Mouse (Mus musculus) lung, embryonic 16.5 days (tissue): ENCODE data around the gene Kif7. TPM values are rescaled to one million over a fixed set of nuclear protein-coding genes. Genes with fewer than 3 reads are reported as not detected.
A peak's percentile ranks its signal among the peaks of the same experiment; 100 is the strongest.

Source experiments
- ATAC-seq: fragments of 200-750 bp; cut with Nextera tagmentation; 2 replicates; pipeline ENCODE4 v1.8.0; 2017; ENCODE audit warnings: low read depth, mild to moderate bottlenecking, moderate library complexity
- H3K27ac ChIP-seq: fragments of 300-500 bp; sonication (generic); 2 replicates; pipeline ENCODE4 v1.5.1; 2014; ENCODE audit warnings: mild to moderate bottlenecking, control low read depth, low read length
- H3K27me3 ChIP-seq: fragments of 300-500 bp; sonication (generic); 2 replicates; pipeline ENCODE4 v1.6.1; 2014; ENCODE audit warnings: low read depth, low read length, mixed read lengths; ENCODE audit not compliant: control insufficient read depth, insufficient read depth
- H3K36me3 ChIP-seq: fragments of 300-500 bp; sonication (generic); 2 replicates; pipeline ENCODE4 v1.6.1; 2014; ENCODE audit warnings: low read length; ENCODE audit not compliant: control insufficient read depth, insufficient read depth
- H3K4me1 ChIP-seq: fragments of 300-500 bp; sonication (generic); replicated peaks from 2 replicates; pipeline ENCODE4 v1.6.1; 2014; ENCODE audit warnings: low read length, mixed read lengths; ENCODE audit not compliant: control insufficient read depth, insufficient read depth
- H3K4me2 ChIP-seq: fragments of 300-500 bp; sonication (generic); 2 replicates; pipeline ENCODE4 v1.6.1; 2014; ENCODE audit warnings: low read depth, low read length, control low read depth
- H3K4me3 ChIP-seq: fragments of 300-500 bp; sonication (generic); 2 replicates; pipeline ENCODE4 v1.5.1; 2014; ENCODE audit warnings: mild to moderate bottlenecking, low read length, control low read depth
- H3K9ac ChIP-seq: fragments of 300-500 bp; sonication (generic); 2 replicates; pipeline ENCODE4 v1.6.1; 2014; ENCODE audit warnings: low read length, control low read depth
- H3K9me3 ChIP-seq: fragments of 300-500 bp; sonication (generic); 2 replicates; pipeline ENCODE4 v1.6.1; 2016; ENCODE audit warnings: low read length; ENCODE audit not compliant: control insufficient read depth
- WGBS: fragments of 180-500 bp; shearing (Covaris S2); extraction: QIAGEN DNeasy Blood & Tissue Kit; methylation state at CpG from one replicate; pipeline ENCODE4 v1.1.7; 2014; 5-methylcytosine and 5-hydroxymethylcytosine counted together
- polyA plus RNA-seq: library from polyadenylated mRNA; unstranded; fragments of >200 nt; fragmentation: Nextera tagmentation; extraction: Ambion mirVana; gene quantifications from 2 replicates; pipeline ENCODE4 v1.2.1, GENCODE M21; 2015

Kif7 gene
- polyA plus RNA-seq, result 3.2 and 3.7 TPM in 2 replicates

GRCm38 (mm10) chr7:79715187-79715981 lies at the start of gene Kif7:
TSS of gene Kif7 (minus strand) at chr7:79715720.
- H3K4me1 ChIP-seq, result peaks cover 4% of the 10 kb centered on the region; the same call in 1 of the 2 replicates
- H3K9ac ChIP-seq, result peak within 1 kb of the TSS; percentile 81
- under 1% methylated on average over 39 of the region's 55 CpGs for WGBS
- peak within 1 kb of the TSS; percentile 80 for H3K4me3 ChIP-seq
- peaks cover 5% of the 10 kb centered on the region; the same call in 1 of the 2 replicates for H3K27me3 ChIP-seq
- H3K9me3 ChIP-seq, result no peaks in the 10 kb centered on the region
- H3K27ac ChIP-seq, result no peak within 1 kb of the TSS; the same call in 1 of the 2 replicates
- H3K4me2 ChIP-seq, result peak within 1 kb of the TSS; percentile 65
- no peaks in the 10 kb centered on the region for H3K36me3 ChIP-seq
- peak; percentile 98 for ATAC-seq

- H3K4me3 ChIP-seq, result no peak overlapping the region
- no peaks in the 10 kb centered on the region for H3K27me3 ChIP-seq
Measured at GRCm38 (mm10) chr7:79762106-79762505, 46.6 kb upstream of the Kif7 start.

GRCm38 (mm10) chr7:79761124-79761876 lies 45.8 kb upstream of the Kif7 start:
- WGBS, result 50% methylated on average over 5 of the region's 5 CpGs
- H3K4me1 ChIP-seq, result peaks cover 2% of the 10 kb centered on the region; the same call in 1 of the 2 replicates
- ATAC-seq, result no peak
- H3K4me3 ChIP-seq, result no peak overlapping the region
- no peak overlapping the region for H3K9ac ChIP-seq
- H3K27ac ChIP-seq, result no peak overlapping the region
- no peak overlapping the region for H3K4me2 ChIP-seq
- H3K36me3 ChIP-seq, result no peaks in the 10 kb centered on the region
- no peaks in the 10 kb centered on the region for H3K9me3 ChIP-seq
- H3K27me3 ChIP-seq, result no peaks in the 10 kb centered on the region

More at GRCm38 (mm10) chr7:79762106-79762505, 46.6 kb upstream of the Kif7 start:
- peak; percentile 54; the same call in 1 of the 2 replicates for ATAC-seq
- 48% methylated on average over 8 of the region's 8 CpGs for WGBS
- Histone ChIP-seq H3K4me1 (peaks cover 2% of the 10 kb centered on the region; the same call in 1 of the 2 replicates), H3K4me2 (no peak overlapping the region), H3K9me3 (no peaks in the 10 kb centered on the region), H3K27ac (no peak overlapping the region), H3K36me3 (no peaks in the 10 kb centered on the region), H3K9ac (no peak overlapping the region)

- Histone ChIP-seq H3K4me3 (no peak overlapping the region), H3K27ac (no peak overlapping the region), H3K4me2 (no peak overlapping the region), H3K36me3 (no peaks in the 10 kb centered on the region), H3K9me3 (no peaks in the 10 kb centered on the region), H3K4me1 (peaks cover 2% of the 10 kb centered on the region; the same call in 1 of the 2 replicates), H3K27me3 (no peaks in the 10 kb centered on the region), H3K9ac (no peak overlapping the region)
- no peak for ATAC-seq
Measured at GRCm38 (mm10) chr7:79759766-79760165, 44.2 kb upstream of the Kif7 start.

- 26% methylated on average over 6 of the region's 6 CpGs for WGBS
- Histone ChIP-seq H3K9ac (no peak overlapping the region), H3K36me3 (no peaks in the 10 kb centered on the region), H3K27me3 (no peaks in the 10 kb centered on the region), H3K4me2 (no peak overlapping the region), H3K9me3 (no peaks in the 10 kb centered on the region), H3K27ac (no peak overlapping the region), H3K4me1 (peaks cover 2% of the 10 kb centered on the region; the same call in 1 of the 2 replicates), H3K4me3 (no peak overlapping the region)
- peak; percentile 67; the same call in 1 of the 2 replicates for ATAC-seq
Measured at GRCm38 (mm10) chr7:79758176-79758575, 42.7 kb upstream of the Kif7 start.

- H3K9me3 ChIP-seq, result no peaks in the 10 kb centered on the region
- no peaks in the 10 kb centered on the region for H3K27me3 ChIP-seq
- peaks cover 2% of the 10 kb centered on the region; the same call in 1 of the 2 replicates for H3K4me1 ChIP-seq
- WGBS, result 37% methylated on average over 2 of the region's 2 CpGs
- no peaks in the 10 kb centered on the region for H3K36me3 ChIP-seq
- no peak overlapping the region for H3K9ac ChIP-seq
- no peak for ATAC-seq
- no peak overlapping the region for H3K27ac ChIP-seq
- no peak overlapping the region for H3K4me3 ChIP-seq
- H3K4me2 ChIP-seq, result no peak overlapping the region
Measured at GRCm38 (mm10) chr7:79756334-79756733, 40.8 kb upstream of the Kif7 start.

GRCm38 (mm10) chr7:79749511-79749910 lies 34.0 kb upstream of the Kif7 start:
- Histone ChIP-seq H3K9me3 (no peaks in the 10 kb centered on the region), H3K36me3 (no peaks in the 10 kb centered on the region), H3K9ac (no peak overlapping the region), H3K27ac (no peak overlapping the region), H3K4me1 (no peaks in the 10 kb centered on the region), H3K4me3 (no peak overlapping the region), H3K27me3 (no peaks in the 10 kb centered on the region), H3K4me2 (no peak overlapping the region)
- 75% methylated on average over 6 of the region's 6 CpGs for WGBS
- no peak for ATAC-seq

GRCm38 (mm10) chr7:79747659-79748058 lies 32.1 kb upstream of the Kif7 start:
- Histone ChIP-seq H3K9me3 (no peaks in the 10 kb centered on the region), H3K27ac (no peak overlapping the region), H3K9ac (no peak overlapping the region), H3K36me3 (no peaks in the 10 kb centered on the region), H3K27me3 (no peaks in the 10 kb centered on the region), H3K4me3 (no peak overlapping the region), H3K4me1 (peaks cover 3% of the 10 kb centered on the region), H3K4me2 (no peak overlapping the region)
- no peak for ATAC-seq
- WGBS, result 75% methylated on average over 6 of the region's 6 CpGs

- H3K27ac ChIP-seq, result no peak overlapping the region
- H3K4me3 ChIP-seq, result no peak overlapping the region
- no peak overlapping the region for H3K9ac ChIP-seq
- H3K27me3 ChIP-seq, result no peaks in the 10 kb centered on the region
- 66% methylated on average over 5 of the region's 5 CpGs for WGBS
- ATAC-seq, result no peak
- H3K4me2 ChIP-seq, result no peak overlapping the region
- H3K4me1 ChIP-seq, result peaks cover 3% of the 10 kb centered on the region
- H3K36me3 ChIP-seq, result no peaks in the 10 kb centered on the region; the same call in 1 of the 2 replicates
- H3K9me3 ChIP-seq, result no peaks in the 10 kb centered on the region
Measured at GRCm38 (mm10) chr7:79744585-79744984, 29.1 kb upstream of the Kif7 start.
